Mouse (Mus musculus): ENCODE results near the gene Cyp3a13.

- TF ChIP-seq CTCF (IDR thresholded peaks at IDR 0.05; ENCODE audit: low read depth, low read length) (no peak), POLR2A (IDR thresholded peaks at IDR 0.05; ENCODE audit: borderline replicate concordance, low read depth, low read length) (no peak)
These were observed 21.7 kb upstream of the Cyp3a13 start for GRCm38 (mm10) chr5:137943133-137943532.
